In the genomic region with DNA sequence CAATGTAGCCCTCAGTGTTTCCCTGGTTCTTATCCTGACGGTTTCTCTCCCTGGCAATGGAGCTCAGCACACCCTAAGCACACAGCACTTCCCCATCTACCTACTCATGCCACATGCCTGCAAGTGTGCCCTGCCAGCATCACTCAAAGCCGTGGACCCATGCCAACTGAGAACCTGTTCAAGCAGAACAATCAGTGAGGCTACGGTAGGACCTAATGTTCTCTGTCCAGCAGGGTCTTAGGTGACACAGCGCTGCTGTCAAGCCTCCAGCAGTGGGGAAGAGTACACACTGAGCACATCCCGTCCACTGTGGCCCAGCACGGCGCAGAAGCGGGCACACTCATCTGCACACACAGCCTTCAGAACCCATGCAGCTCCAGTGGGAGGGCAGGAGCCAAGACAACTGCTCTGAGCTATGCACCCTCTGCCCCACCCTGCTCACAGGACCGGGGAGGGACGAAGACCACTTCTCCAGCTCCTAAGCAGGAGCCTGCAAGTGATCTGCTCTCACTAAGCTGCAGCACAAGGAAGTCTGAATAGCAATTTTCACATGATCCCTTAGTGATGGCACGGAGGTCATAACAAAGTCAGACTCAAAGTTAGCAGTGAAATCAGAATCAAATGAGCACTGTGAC, we compare ENCODE assay signal across 9 mouse cellular contexts. TPM values are rescaled to one million over a fixed set of nuclear protein-coding genes. Genes with fewer than 3 reads are reported as not detected.
DNase-seq lines count a peak whose midpoint lies in the region; ATAC-seq lines count a peak whose summit lies in the region.
"Had no signal": no experiment of that assay in that cellular context is flagged by ENCODE, and none has a peak within 500 bp of the region (broad histone marks: within the 10 kb centered on the region; RNA-seq: fewer than 3 reads in every experiment).

No protein-coding gene starts in this region.

- 0 out of 2 replicates have a peak, but pooled peaks have one; percentile 20 for ATAC-seq in limb, embryonic 15.5 days (ENCODE audit: insufficient number of reproducible peaks, low FRiP score, low TSS enrichment, low read depth)
- no peak for ATAC-seq in neural tube, embryonic 15.5 days (ENCODE audit: low FRiP score)
- ATAC-seq in CD4-positive, CD25-positive, alpha-beta regulatory T cell, adult 4 months = no peak

- no peak overlapping the region for H3K4me2 ChIP-seq in limb, embryonic 15.5 days
- H3K4me2 ChIP-seq in neural tube, embryonic 15.5 days = no peak overlapping the region
- H3K4me2 ChIP-seq: lung, embryonic 14.5 days had no signal

- H3K27ac ChIP-seq in limb, embryonic 15.5 days = no peak overlapping the region
- no peak overlapping the region for H3K27ac ChIP-seq in limb, embryonic 10.5 days
- H3K27ac ChIP-seq in neural tube, embryonic 15.5 days (replicated peaks) = no peak overlapping the region

- intact Hi-C loops in heart, postnatal 14 days (cut with DNase I) = no loop called here

- DNase-seq in limb, embryonic 10.5 days (ENCODE audit: low spot score) = no peak
- peak; percentile 95 to 96 for DNase-seq in cerebellum, postnatal 10 days
- DNase-seq in heart, postnatal 14 days = peak; percentile 59 to 72
- DNase-seq in lung, postnatal 10 days = peak; percentile 72
- DNase-seq: lung, embryonic 14.5 days had no signal

- H3K4me1 ChIP-seq in limb, embryonic 15.5 days = no peaks in the 10 kb centered on the region
- no peaks in the 10 kb centered on the region for H3K4me1 ChIP-seq in limb, embryonic 10.5 days
- no peaks in the 10 kb centered on the region for H3K4me1 ChIP-seq in neural tube, embryonic 15.5 days

- H3K36me3 ChIP-seq in limb, embryonic 15.5 days = peaks cover 91% of the 10 kb centered on the region
- H3K36me3 ChIP-seq in limb, embryonic 10.5 days = peaks cover 90% of the 10 kb centered on the region
- H3K36me3 ChIP-seq in neural tube, embryonic 15.5 days = peaks cover 79% of the 10 kb centered on the region

- WGBS in limb, embryonic 15.5 days = 87% methylated on average over 11 of the region's 11 CpGs
- 94% methylated on average over 11 of the region's 11 CpGs for WGBS in limb, embryonic 10.5 days
- 90% methylated on average over 11 of the region's 11 CpGs for WGBS in neural tube, embryonic 15.5 days

- no peak overlapping the region for H3K9ac ChIP-seq in limb, embryonic 15.5 days
- H3K9ac ChIP-seq in neural tube, embryonic 15.5 days (replicated peaks) = no peak overlapping the region
- H3K9ac ChIP-seq: lung, embryonic 14.5 days had no signal

- H3K4me3 ChIP-seq in limb, embryonic 15.5 days = no peak overlapping the region
- H3K4me3 ChIP-seq in limb, embryonic 10.5 days = no peak overlapping the region
- H3K4me3 ChIP-seq in neural tube, embryonic 15.5 days (replicated peaks) = no peak overlapping the region
- H3K4me3 ChIP-seq: erythroblast, embryonic 14.5 days had no signal

- no peaks in the 10 kb centered on the region for H3K9me3 ChIP-seq in limb, embryonic 15.5 days
- no peaks in the 10 kb centered on the region for H3K9me3 ChIP-seq in limb, embryonic 10.5 days (replicated peaks)
- no peaks in the 10 kb centered on the region for H3K9me3 ChIP-seq in neural tube, embryonic 15.5 days (replicated peaks)

- H3K27me3 ChIP-seq in limb, embryonic 15.5 days = no peaks in the 10 kb centered on the region
- no peaks in the 10 kb centered on the region for H3K27me3 ChIP-seq in limb, embryonic 10.5 days (ENCODE audit: low read depth, poor library complexity, severe bottlenecking)
- H3K27me3 ChIP-seq in neural tube, embryonic 15.5 days (replicated peaks) = no peaks in the 10 kb centered on the region

RNA-seq across cellular contexts. Expression of a gene that starts 46.1 kb away (rescaled TPM):
- 266 TPM in 2 replicates for polyA plus RNA-seq in limb, embryonic 15.5 days (2015; fragmentation: Nextera tagmentation; extraction: Ambion mirVana)
- 117 and 131 TPM in 2 replicates for polyA plus RNA-seq in limb, embryonic 10.5 days (2016; fragmentation: Nextera tagmentation; extraction: Ambion mirVana)
- total RNA-seq in heart, postnatal 14 days (2021) = 100 to 1,000 TPM; 114 to 118 TPM
- 89.5 and 105 TPM in 2 replicates for polyA plus RNA-seq in neural tube, embryonic 15.5 days (2015; fragmentation: Nextera tagmentation; extraction: Ambion mirVana)
- 100 to 1,000 TPM in 1 of 2 experiments, 10 to 100 TPM in 1; 92.6 to 140 TPM for polyA plus RNA-seq in CD4-positive, CD25-positive, alpha-beta regulatory T cell, adult 4 months (2017; shearing (Covaris generic))
